Mouse (Mus musculus) liver, embryonic 14.5 days (tissue): ENCODE results near the gene Map4k3. TPM values are rescaled to one million over a fixed set of nuclear protein-coding genes. Genes with fewer than 3 reads are reported as not detected.

Source experiments
- ATAC-seq: fragments of 200-750 bp; cut with Nextera tagmentation; 2 replicates; pipeline ENCODE4 v1.8.0; 2017; ENCODE audit warnings: moderate number of reproducible peaks, mild to moderate bottlenecking, moderate library complexity; ENCODE audit not compliant: insufficient read depth
- DNase-seq, 3 experiments: peaks; one replicate each; pipeline ENCODE4 v3.0.0-alpha.2; 2012 to 2013; ENCODE audit warnings: low read depth in 3 of 3, low spot score in 3 of 3
- H3K27ac ChIP-seq: fragments of 300-500 bp; sonication (generic); 2 replicates; pipeline ENCODE4 v1.5.1; 2014; ENCODE audit warnings: moderate library complexity, mild to moderate bottlenecking, control low read depth, inconsistent platforms
- H3K27me3 ChIP-seq: fragments of 300-500 bp; sonication (generic); 2 replicates; pipeline ENCODE4 v1.6.1; 2014; ENCODE audit warnings: mild to moderate bottlenecking, low read length, moderate library complexity; ENCODE audit not compliant: control insufficient read depth, insufficient read depth
- H3K36me3 ChIP-seq: fragments of 300-500 bp; sonication (generic); replicated peaks from 2 replicates; pipeline ENCODE4 v1.6.1; 2014; ENCODE audit warnings: low read depth; ENCODE audit not compliant: control insufficient read depth, insufficient read depth
- H3K4me1 ChIP-seq, 2 experiments: fragments of 200-500 bp in 1 of 2; fragments of 300-500 bp in 1 of 2; sonication (generic) in 1 of 2; replicated peaks; 2 replicates each; pipeline ENCODE4 v1.6.1; 2012 to 2014; ENCODE audit warnings: antibody characterized with exemption in 1 of 2, inconsistent platforms in 1 of 2, low read length in 1 of 2; ENCODE audit not compliant: control insufficient read depth in 2 of 2, insufficient read depth in 2 of 2
- H3K4me2 ChIP-seq: fragments of 300-500 bp; sonication (generic); 2 replicates; pipeline ENCODE4 v1.6.1; 2014; ENCODE audit warnings: low read depth, mild to moderate bottlenecking, control low read depth, moderate library complexity
- H3K4me3 ChIP-seq, 2 experiments: fragments of 200-500 bp in 1 of 2; fragments of 300-500 bp in 1 of 2; sonication (generic) in 1 of 2; 2 replicates each; pipeline ENCODE4 v1.5.1; 2012 to 2014; ENCODE audit warnings: low read depth in 2 of 2, low read length in 2 of 2, mild to moderate bottlenecking in 2 of 2, control low read depth in 1 of 2, inconsistent platforms in 1 of 2, moderate library complexity in 1 of 2; ENCODE audit not compliant: insufficient read depth in 1 of 2
- H3K9ac ChIP-seq: fragments of 300-500 bp; sonication (generic); replicated peaks from 2 replicates; pipeline ENCODE4 v1.6.1; 2014; ENCODE audit warnings: mild to moderate bottlenecking, control low read depth, moderate library complexity
- H3K9me3 ChIP-seq: fragments of 300-500 bp; sonication (generic); 2 replicates; pipeline ENCODE4 v1.6.1; 2016; ENCODE audit warnings: low read length, mixed read lengths; ENCODE audit not compliant: control insufficient read depth
- CTCF ChIP-seq: IDR thresholded peaks from 2 replicates; pipeline ENCODE4 v1.5.1; 2016; ENCODE audit warnings: antibody characterized with exemption, low read depth, control low read depth
- EP300 ChIP-seq: IDR thresholded peaks from 2 replicates; pipeline ENCODE4 v1.6.1; 2016; ENCODE audit warnings: antibody characterized with exemption, low read depth
- WGBS: fragments of 180-500 bp; shearing (Covaris S2); extraction: QIAGEN DNeasy Blood & Tissue Kit; methylation state at CpG from one replicate; pipeline ENCODE4 v1.1.7; 2014; ENCODE audit not compliant: insufficient replicate concordance; 5-methylcytosine and 5-hydroxymethylcytosine counted together
- polyA plus RNA-seq, 2 experiments: library from polyadenylated mRNA; depleted of rRNA in 1 of 2; stranded (reverse) in 1 of 2; unstranded in 1 of 2; fragments of >200 nt; fragmentation: Nextera tagmentation in 1 of 2; extraction: Ambion mirVana in 1 of 2; gene quantifications; 2 replicates each; pipeline versions ENCODE4 v1.2.1 to v1.2.3; 2012 to 2014

Map4k3 gene
- polyA plus RNA-seq (2012; rRNA removed) = 3.5 and 4.3 TPM in 2 replicates
- 4.0 and 4.3 TPM in 2 replicates for polyA plus RNA-seq (2014; fragmentation: Nextera tagmentation; extraction: Ambion mirVana)

DNA sequence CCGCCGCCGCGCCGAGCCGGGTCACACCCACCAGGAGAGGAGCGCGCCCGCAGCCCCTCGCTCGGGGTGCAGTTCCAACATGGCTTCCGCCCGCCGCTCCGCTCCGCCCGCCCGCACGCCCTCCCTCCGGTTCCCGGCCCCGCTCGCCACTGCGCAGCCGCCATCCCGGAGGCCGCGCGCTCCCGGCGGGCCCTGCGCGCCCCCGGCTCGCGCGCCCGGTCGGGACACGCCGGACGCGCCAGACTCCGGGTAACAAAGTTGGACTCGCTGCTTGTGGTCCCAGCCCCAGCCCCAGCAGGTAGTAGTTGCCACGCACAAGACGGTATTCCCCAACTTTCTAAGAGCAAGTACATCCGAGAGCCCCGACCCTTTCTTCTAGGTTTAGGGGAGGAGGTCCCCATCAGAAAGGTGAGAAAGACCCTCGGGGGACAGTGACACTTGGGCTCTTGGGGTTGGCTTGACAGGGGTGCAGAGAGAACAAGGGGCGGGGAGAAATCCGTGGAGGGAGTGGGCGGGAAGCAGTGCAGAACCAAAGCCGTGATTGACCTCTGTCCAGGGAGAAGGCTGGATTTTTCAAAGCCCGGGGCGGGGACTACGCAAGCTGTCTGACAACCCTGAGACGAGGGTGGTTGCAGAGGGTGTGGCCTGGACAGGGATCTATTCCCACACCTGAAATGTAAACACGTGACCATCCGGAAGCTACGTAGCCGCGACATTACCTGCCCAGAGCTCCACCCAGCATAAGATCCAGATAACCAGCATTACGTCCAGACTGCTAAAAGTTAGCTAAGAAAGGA is at the start of gene Map4k3:
Gene Map4k3, minus strand, starts transcription at position 424 of the 797 bp plus-strand sequence.
- no peak within 1 kb of the TSS for H3K27ac ChIP-seq
- H3K4me2 ChIP-seq = peak within 1 kb of the TSS; percentile 76
- H3K36me3 ChIP-seq = no peaks in the 10 kb centered on the region
- DNase-seq = peak; percentile 29 to 47 (median 39)
- ATAC-seq = peak; percentile 81
- peak within 1 kb of the TSS; percentile 62 to 73 for H3K4me3 ChIP-seq
- no peaks in the 10 kb centered on the region for H3K9me3 ChIP-seq
- H3K27me3 ChIP-seq = peaks cover 4% of the 10 kb centered on the region
- H3K9ac ChIP-seq = peak within 1 kb of the TSS; percentile 10
- TF ChIP-seq CTCF (no peak), EP300 (no peak)
- WGBS = 2% methylated on average over 59 of the region's 64 CpGs
- H3K4me1 ChIP-seq = peaks cover 5 to 11% of the 10 kb centered on the region in 2 experiments

- WGBS = 56% methylated on average over 1 of the region's 1 CpGs
- no peak for DNase-seq
- no peak overlapping the region for H3K27ac ChIP-seq
- H3K4me1 ChIP-seq = 0 out of 4 replicates have a peak, but pooled peaks cover 0 to 5% of the 10 kb centered on the region in 2 experiments
- no peaks in the 10 kb centered on the region for H3K36me3 ChIP-seq
- no peak overlapping the region for H3K4me3 ChIP-seq
- H3K27me3 ChIP-seq = no peaks in the 10 kb centered on the region
- no peak for ATAC-seq
- TF ChIP-seq CTCF = no peak
- TF ChIP-seq EP300 = no peak
- no peak overlapping the region for H3K4me2 ChIP-seq
- H3K9ac ChIP-seq = no peak overlapping the region
- no peaks in the 10 kb centered on the region for H3K9me3 ChIP-seq
Observed at GRCm38 (mm10) chr17:80777581-80777980, 49.3 kb upstream of the Map4k3 start.

DNA sequence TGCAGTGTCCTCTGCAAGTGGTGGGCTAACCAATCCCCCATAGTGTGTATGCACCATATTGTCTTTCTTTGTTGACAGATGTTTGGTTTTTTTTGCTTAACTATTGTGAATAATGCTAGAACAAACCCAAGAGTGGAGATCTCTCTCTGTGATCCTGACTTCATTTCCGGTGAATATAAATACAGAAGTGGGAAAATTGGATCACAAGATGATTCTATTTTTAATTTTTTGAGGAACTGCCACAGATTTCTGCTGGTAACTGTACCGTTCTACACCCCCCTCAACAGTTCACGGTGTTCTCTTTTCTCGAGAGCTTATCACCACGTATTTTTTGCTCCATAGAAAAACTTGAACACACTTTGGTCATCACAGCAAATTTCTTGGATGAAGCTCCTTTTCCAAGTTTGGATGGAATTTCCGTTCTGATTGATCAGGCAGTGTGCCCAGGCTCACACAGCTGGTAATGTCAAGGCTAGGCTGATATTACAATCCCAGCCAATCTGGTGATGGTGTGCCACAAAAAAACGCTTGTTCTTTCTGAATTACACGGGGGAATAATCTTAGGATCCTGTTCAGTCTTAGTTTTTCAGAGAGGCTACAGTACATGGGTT is 47.0 kb upstream of the Map4k3 start:
- Histone ChIP-seq H3K9me3 (no peaks in the 10 kb centered on the region), H3K9ac (no peak overlapping the region), H3K4me3 (no peak overlapping the region), H3K27me3 (no peaks in the 10 kb centered on the region), H3K27ac (no peak overlapping the region), H3K36me3 (no peaks in the 10 kb centered on the region), H3K4me1 (0 out of 4 replicates have a peak, but pooled peaks cover 0 to 5% of the 10 kb centered on the region in 2 experiments), H3K4me2 (no peak overlapping the region)
- DNase-seq (no peak), ATAC-seq (no peak)
- TF ChIP-seq CTCF (no peak), EP300 (no peak)
- WGBS = 45% methylated on average over 8 of the region's 8 CpGs

GRCm38 (mm10) chr17:80772545-80773453 is 44.5 kb upstream of the Map4k3 start:
- Histone ChIP-seq H3K36me3 (no peaks in the 10 kb centered on the region), H3K9ac (no peak overlapping the region), H3K4me1 (0 out of 4 replicates have a peak, but pooled peaks cover 0 to 5% of the 10 kb centered on the region in 2 experiments), H3K4me3 (no peak overlapping the region), H3K27ac (no peak overlapping the region), H3K4me2 (no peak overlapping the region), H3K9me3 (no peaks in the 10 kb centered on the region), H3K27me3 (no peaks in the 10 kb centered on the region)
- ATAC-seq (no peak), DNase-seq (no peak)
- WGBS = 48% methylated on average over 14 of the region's 14 CpGs
- no peak for TF ChIP-seq EP300
- TF ChIP-seq CTCF = no peak
